Mouse (Mus musculus) right cerebral cortex, postnatal 4 days (tissue): ENCODE measurements at regions not wholly inside any gene's neighbourhood (a gene's known extent, or its start where the extent isn't known, plus 50 kb on each side); places are given as distances from the start of the nearest gene placed in this dataset.

Source experiments
- DNase-seq: peaks from one replicate; pipeline ENCODE4 v3.0.0-alpha.2; 2022

DNA sequence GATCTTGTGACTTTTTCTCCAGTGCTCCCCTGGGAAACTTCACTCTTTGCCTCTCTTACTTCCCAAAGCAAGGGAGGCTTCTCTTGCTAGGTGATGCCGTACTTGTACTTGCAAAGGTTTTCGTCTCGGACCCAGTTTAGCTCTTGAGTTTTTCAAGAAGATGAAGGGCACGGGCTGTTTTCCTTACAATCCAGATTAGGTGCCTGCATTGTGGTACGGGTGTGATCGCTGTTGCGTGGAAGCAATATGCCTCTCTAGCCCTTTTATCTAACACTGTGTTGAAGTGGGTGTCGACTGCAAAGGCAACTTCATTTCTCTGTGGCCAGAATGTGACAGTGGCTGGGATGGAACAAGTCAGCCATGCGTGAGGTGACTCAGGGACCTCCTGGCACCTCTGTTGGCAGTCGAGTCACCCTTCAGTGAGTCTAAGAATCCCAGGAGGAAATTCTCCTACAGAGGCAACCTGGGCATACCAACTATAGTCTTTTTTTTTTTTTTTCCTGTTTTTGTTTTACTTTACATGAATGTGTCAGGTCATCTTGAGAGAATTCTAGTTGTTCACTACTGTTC lies 138.7 kb upstream of the Dnajc19 start:
- no peak for DNase-seq

DNA sequence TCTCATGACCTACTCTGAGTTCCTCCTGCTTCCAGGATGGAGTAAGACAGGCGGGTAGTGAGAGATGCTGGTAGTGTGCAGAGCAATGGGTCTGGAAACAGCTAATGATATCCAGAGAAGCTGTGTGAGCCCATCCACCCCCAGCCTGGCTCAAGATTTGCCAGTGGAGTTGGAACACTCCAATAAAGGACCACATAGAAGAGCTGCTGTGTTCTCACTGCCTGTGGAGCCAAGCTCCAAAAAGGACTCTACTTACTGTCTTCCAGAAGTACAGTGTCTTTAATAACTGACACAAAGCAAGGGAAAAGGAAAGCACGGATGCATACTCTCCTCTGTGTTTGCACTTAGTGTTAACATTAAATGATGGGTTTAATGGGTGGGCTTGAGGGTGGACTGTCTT lies 138.0 kb upstream of the Dnajc19 start:
- no peak for DNase-seq

DNA sequence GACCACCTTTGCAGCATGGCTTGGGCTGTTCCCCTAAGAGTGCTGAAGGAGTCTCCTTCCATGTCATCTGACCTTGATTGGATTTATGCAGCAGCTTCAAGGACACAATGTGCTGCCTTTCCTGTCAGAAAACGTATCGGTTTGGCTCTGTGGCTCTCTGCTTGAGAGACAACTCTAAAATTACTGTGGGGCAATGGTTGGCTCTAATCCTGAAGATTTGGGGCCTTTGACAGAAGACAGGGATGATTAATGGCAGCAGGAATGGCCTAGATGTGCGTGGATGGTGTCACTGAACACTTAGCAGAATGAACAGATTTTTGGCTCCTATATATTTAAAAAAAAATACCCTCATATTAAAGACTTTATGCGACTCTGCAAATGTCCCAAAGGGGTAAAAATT lies 136.8 kb upstream of the Dnajc19 start:
- DNase-seq, result no peak

DNA sequence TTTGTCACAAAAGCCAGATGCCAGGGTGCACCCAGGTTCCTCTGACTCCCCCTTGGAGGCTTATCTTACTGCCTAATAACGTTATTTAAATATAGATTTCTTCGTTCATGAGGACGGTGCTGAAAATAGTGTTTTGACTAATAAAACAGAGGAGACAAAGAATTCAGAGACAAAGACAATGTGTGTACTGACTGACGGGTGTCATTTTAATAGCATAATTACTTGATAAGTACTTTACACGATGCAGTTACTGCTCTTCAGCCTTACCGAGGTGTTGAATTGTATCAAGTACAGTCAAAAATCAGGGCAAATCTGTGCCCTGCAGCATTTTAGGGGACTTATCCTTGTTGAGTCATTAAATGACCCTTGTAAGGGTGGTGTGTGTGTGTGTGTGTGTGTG lies 133.1 kb upstream of the Dnajc19 start:
- no peak for DNase-seq

DNA sequence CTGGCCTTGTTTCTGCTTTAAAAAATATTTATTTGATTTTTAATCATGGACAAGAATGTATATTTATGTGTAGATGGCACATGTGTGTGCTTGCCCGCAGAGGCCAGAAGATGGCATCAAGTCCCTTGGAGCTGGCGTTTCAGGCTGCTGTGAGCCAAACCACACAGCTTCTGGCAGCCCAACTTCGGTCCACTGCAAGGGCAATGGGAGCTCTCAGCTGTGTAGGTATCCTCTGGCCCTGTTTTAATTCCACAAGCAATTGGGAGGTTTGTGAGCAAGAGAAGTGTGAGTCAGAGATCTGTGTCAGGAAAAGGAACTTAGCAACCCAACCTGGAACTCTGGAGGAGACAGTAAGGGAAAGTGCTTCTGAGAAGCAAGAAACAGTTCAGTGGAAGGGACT lies 125.3 kb upstream of the Dnajc19 start:
- no peak for DNase-seq

DNA sequence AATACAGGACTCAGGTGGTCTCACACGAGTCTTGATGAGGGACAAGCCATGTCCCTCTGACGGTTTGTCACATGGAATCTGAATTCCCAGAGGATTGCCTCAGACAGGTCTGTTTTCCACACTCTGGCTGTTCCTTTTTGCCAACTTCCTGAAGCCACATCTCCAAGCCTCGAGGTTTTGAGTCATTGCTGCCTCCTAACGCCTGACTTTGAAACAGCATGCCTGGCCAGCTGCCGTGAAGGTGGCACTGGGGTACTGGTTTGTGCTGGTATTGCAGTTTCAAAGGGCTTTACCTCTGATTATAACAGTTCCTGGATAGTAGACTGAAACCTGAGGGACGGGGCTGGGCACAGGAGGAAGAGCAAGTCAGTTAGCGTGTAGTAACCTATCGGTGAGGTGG lies 117.1 kb upstream of the Dnajc19 start:
- peak; percentile 55 for DNase-seq

DNA sequence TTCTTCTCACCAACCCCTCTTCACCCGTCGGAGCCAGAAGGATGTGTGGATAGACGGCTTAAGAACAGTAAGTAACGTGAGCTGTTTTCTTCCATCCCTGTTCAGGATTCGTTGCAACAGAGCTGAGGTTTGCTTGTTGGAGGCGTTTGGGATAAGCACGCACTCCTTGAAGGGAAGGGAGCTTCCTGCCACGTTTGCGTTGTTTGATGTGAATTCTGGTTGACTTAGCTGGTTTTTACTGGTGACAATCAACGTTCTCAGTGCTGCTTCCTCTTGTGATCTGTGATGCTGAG lies 116.0 kb upstream of the Dnajc19 start:
- no peak for DNase-seq

DNA sequence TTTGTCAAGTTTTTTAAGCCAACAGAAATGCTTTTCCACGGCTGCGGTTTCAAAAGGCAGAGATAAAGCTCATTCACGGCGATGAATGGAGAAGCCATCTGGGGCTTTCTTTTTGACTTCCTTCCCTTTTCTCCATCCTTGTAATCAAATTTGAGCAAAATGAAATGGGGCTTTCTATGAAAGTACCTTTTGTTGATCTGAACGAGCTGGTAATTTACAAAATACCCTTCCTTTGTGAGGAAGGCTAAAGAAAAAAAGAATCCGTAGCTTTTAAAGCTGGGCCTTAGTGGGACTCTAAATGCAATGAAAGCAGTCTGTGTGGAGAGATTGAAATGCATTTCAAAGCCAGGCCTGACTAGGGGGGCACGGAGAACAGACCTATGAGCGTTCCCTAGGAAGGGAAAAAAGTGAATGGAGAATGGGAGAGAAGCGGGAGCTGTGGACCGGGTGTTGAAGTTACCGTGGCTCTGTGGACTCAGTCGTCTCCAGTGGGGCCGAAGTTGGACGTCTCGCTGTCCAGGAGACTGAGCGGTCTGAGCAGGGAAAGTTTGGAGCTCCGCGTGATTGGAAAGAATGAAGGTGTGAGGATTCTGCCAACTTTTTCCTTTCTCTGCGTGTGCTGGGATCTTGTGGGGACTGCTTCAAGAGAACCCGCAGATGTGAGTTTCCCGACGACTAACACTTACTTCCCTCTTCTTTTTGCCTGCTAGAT lies 115.5 kb upstream of the Dnajc19 start:
- no peak for DNase-seq

DNA sequence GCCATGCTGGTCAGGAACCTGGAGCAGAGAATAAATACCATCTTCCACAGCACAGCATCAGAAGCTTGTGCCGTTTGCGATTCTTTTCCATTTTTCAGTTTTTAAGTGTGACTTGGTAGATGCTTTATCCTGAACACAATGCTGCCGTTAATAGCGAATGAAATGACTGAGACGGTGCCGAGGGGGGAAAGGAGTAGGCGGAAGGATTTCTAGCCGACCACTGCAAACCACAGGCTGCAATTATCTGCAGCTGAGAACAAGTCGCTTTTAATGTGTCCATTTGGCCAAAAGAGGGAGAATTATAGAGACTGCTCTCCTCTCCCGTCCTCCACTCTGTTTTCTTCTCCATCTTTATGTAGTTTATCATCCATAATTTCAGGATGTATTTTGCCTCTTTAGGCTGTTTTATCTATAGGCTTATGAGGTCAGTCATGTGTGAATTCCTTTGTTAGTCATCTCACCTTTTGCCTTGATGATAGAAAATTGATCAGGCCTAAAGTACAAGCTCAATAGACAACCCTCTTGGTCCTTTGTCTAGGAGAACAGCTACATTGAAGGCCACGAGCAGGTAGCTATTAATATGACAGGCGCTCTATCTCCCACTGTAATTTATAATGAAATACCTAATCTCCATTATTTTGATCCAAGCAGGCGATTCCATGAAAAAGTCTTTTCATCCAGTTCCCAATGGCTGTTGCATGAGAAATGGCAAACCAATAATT lies 114.8 kb upstream of the Dnajc19 start:
- no peak for DNase-seq

DNA sequence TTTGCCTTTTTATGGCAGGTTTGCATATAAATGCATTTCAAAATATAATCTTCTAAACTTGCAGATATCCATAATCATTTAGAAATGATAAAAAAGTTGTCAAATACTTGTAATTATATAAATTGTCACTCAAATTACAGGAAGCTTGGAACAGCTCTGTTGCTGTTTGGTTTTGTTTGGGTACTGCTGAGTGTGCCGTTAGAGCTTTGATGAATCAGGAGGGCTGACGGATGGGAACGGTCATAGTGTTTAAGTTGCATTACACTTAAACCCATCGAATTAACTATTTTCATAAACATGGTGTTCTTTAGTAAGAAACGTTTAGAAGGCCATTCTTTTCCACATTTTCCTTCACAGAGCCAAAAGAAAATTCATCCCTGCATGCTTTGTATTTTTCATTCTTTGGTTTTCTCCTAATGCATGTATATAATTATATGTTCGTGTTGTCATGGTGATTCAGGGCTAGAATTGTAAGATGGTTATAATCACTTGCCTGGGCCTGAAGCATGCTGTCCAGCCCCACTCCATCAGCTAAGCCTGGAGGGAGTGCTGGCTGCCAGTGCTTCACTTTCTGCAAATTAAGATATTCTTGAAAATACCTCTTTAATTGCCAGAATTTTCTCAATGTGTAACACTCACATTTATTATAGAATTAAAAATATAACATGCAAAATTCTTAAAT lies 92.4 kb upstream of the Dnajc19 start:
- no peak for DNase-seq

DNA sequence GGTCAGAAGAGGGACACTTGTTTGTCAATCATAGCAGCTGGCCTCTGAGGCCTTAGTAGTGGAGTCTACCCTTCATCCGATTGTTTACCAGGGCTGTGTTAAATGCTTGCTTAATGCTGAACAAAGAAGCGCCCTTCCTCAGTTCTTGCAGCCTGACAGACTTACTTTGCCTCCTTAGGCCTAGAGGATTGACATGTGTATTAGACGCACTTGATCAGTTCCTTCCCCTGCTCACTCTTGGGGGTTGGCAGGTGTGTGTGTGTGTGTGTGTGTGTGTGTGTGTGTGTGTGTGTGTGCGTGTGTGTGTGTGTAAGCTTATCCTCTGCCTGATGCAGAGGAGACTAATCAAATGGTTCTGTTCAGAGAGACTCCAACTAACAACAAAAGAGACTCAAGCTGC lies 91.8 kb upstream of the Dnajc19 start:
- DNase-seq, result no peak

DNA sequence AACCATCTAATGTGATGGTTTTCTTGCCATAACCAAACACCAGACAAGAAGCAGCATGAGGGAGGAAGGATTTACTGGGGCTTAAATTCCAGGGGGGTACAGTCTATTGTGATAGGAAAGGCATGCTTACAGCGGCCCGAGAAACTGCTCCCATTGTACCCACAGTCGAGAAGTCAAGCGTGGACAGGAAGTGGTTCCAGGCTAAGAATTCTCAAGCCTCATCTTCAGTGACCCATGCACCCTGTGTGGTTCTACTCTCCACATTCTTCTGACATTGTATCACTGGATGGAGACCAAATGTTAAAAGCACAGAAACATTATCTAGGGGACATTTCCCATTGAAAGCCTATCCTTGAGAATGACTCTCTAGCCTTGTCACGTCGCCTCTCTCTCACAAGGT lies 90.8 kb upstream of the Dnajc19 start:
- no peak for DNase-seq

DNA sequence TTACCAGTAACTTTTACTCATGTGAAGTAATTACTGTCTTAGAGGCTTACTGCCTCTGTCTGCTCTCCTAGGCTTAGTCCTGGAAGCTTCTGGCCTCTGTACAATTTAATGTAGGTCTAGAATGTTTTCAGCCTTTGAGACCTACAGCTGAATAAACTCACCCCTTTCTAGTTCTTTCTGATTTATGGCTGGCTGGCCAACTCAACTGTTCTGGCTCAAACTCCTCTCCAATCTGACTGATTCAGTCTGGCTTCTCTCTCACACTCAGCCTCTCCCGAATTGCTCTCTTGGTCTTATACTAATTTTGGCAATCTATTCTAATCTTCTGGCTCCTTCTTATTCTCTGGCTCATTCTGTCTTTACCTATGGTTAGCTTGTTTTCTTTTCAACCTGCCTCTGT lies 87.0 kb upstream of the Dnajc19 start:
- no peak for DNase-seq

DNA sequence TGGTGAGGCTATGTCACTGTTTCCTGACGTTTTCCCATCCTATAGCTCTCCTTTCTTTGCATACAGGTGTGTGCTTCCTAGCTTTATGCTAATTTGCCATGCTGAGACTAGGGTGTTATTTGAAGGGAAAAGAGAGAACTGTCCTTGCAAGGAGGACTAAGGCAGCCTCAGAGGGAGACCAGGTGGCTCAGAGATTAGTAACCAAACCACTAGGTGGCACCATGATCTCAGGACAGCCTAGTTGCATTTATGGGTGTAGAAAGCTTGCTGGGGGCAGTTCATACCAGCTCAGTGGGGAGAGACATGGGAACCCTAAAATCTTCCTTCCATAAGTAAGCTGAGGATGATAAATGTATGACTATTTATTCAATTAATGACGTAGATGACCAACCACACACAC lies 68.9 kb upstream of the Dnajc19 start:
- DNase-seq, result no peak

DNA sequence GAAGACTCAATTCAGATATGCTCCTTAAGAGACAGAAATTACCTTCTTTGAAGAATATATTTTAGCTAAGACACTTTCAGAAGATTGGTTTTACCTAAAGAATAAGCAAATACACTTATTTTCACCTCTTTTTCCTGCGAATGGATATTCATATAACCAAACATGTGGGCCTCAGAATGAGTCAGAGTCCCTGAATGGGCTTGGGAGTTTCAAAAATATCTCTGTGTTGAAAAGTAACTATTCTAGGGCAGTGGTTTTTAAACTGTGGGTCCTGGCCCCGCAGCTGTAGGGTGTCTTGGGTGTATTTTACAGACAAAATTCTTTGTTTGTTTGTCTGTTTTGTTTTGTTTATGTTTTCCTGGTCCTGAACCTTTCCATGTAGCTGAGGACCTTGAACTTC lies 62.5 kb upstream of the Dnajc19 start:
- no peak for DNase-seq

DNA sequence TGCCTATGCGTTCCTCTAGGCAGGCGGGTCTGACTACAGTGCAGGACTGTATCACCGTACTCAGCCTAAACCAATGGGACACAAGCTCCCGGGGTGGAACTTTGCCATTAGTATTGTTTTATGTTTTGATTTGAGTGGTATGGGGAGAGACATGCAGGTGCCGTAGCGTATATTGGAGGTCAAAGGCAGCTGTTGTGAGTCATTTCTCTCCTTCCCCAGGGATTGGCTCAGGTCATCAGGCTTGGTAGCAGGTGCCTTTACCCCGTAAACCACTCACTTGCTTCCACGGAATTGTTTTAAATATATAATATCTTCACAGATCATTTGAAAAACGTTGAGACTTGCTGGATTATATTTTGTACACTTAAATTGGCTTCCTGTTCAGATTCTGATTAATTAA lies 58.1 kb upstream of the Dnajc19 start:
- DNase-seq, result no peak

DNA sequence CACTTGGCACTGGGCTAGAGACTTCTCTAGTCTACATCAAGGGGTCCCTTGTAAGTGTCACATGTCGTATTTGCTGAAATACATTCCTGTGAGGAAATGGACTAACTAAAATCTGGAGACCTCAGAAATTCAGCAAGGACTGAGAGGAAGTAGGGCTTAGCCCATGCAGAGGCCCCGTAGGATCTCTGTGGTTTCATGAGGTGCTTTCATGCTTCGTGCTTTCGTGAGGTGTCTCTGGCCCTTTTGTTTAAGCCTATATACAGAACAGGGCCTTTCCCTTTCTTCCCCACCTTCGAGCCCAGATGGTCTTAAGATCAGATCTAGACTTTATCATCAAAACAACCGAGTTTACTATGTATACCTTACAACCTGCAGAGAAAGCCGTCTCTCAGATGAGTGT lies 56.9 kb upstream of the Dnajc19 start:
- no peak for DNase-seq

DNA sequence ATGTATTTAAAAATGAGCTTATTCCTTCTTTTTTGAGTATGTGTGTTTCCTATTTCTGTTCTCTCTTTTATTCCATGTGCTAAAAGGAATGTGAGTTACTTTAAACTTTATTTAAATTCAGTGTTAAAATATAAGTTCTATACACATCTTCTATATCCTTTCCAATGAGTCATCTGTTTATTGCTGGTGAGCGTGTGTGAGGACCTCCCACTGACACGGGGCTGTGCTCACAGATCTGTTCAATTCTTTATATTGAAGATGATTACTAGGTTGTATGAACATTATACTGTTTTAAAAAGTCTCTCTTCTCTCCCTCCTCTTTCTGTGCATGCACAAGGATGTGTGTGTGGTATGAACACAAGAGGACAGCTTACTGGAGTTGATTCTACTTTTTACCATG lies 55.3 kb upstream of the Dnajc19 start:
- DNase-seq, result no peak
